Mouse (Mus musculus) embryonic facial prominence, embryonic 10.5 days (tissue): ENCODE measurements at regions not wholly inside any gene's neighbourhood (a gene's known extent, or its start where the extent isn't known, plus 50 kb on each side); places are given as distances from the start of the nearest gene placed in this dataset.

ENCODE experiments used
- DNase-seq: peaks from one replicate; pipeline ENCODE4 v3.0.0-alpha.2; 2017; ENCODE audit warnings: low spot score
- H3K27ac ChIP-seq: fragments of 300-500 bp; sonication (generic); replicated peaks from 2 replicates; pipeline ENCODE4 v1.5.1; 2016; ENCODE audit warnings: mild to moderate bottlenecking
- H3K27me3 ChIP-seq: fragments of 300-500 bp; sonication (generic); replicated peaks from 2 replicates; pipeline ENCODE4 v1.6.1; 2016; ENCODE audit warnings: low read depth, mild to moderate bottlenecking; ENCODE audit not compliant: poor library complexity, severe bottlenecking
- H3K36me3 ChIP-seq: fragments of 300-500 bp; sonication (generic); replicated peaks from 2 replicates; pipeline ENCODE4 v1.6.1; 2016; ENCODE audit warnings: mild to moderate bottlenecking, moderate library complexity
- H3K4me1 ChIP-seq: fragments of 300-500 bp; sonication (generic); 2 replicates; pipeline ENCODE4 v1.6.1; 2016
- H3K4me3 ChIP-seq: fragments of 300-500 bp; sonication (generic); 2 replicates; pipeline ENCODE4 v1.5.1; 2016; ENCODE audit warnings: mild to moderate bottlenecking, moderate library complexity
- H3K9me3 ChIP-seq: fragments of 300-500 bp; sonication (generic); 2 replicates; pipeline ENCODE4 v1.6.1; 2016; ENCODE audit warnings: mild to moderate bottlenecking
- WGBS: fragments of 180-500 bp; shearing (Covaris S2); methylation state at CpG from one replicate; pipeline ENCODE4 v1.1.7; 2016; 5-methylcytosine and 5-hydroxymethylcytosine counted together

DNA sequence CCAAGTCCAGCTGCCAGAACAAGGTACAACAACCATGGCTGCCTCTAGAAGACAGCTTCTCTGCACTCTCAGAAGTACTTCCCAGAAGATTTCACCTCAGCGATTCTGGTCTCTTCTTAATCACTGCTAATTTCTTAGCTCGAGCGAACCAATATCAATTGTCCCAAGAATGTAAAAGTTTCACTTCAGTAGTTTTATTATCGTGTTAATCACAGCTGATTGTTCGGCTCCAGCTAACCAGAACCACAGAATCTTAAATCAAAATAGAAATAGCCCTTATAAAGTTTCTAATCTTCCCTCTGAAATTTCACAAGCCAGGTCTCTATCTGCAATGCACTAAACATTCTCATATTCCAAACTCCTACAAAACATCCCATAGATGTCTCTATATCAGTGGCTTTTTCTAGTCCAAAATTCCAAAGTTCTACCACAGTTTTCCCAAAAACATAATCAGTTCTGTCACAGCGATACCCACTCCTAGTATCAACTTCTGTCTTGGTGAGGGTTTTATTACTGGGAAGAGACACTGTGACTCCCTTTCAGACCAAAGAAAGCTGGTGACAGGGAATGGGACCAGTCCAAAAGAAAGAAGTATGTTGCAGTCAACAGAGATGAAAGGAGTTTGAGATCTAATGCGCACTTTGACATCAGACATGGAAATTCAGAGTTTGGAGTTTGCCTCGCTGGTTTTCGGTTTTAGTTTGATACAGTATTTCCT is 130.2 kb downstream of the Gm10283 start:
- no peaks in the 10 kb centered on the region for H3K36me3 ChIP-seq
- H3K9me3 ChIP-seq, result no peaks in the 10 kb centered on the region
- no peak for DNase-seq
- H3K4me1 ChIP-seq, result no peaks in the 10 kb centered on the region
- WGBS, result 94% methylated on average over 9 of the region's 9 CpGs
- H3K27ac ChIP-seq, result no peak overlapping the region
- no peaks in the 10 kb centered on the region for H3K27me3 ChIP-seq
- no peak overlapping the region for H3K4me3 ChIP-seq

DNA sequence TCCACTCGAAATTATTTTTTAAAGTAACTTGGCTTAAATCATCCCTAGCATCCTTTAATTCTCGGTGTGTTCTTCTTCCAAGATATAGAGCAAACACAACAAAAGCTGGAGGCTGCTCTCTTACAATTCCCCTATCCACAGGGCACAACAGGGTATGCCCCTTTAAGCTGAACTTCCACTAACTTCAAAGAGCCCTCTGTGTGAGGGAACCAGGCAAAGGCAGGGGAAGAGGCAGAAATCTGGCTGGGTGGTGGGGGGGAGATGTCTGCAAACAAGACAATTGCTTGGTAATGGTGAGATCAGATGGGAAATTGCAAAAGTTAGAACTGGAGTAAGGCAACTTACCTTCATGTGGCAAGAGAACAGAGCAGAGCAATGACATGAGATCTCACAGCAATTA is 154.7 kb downstream of the Gm10283 start:
- no peaks in the 10 kb centered on the region for H3K27me3 ChIP-seq
- no peak overlapping the region for H3K27ac ChIP-seq
- no peaks in the 10 kb centered on the region for H3K36me3 ChIP-seq
- H3K4me3 ChIP-seq, result no peak overlapping the region
- H3K4me1 ChIP-seq, result peaks cover 3% of the 10 kb centered on the region; the same call in 1 of the 2 replicates
- peak; percentile 13 for DNase-seq
- WGBS, result 51% methylated on average over 2 of the region's 2 CpGs
- H3K9me3 ChIP-seq, result no peaks in the 10 kb centered on the region

DNA sequence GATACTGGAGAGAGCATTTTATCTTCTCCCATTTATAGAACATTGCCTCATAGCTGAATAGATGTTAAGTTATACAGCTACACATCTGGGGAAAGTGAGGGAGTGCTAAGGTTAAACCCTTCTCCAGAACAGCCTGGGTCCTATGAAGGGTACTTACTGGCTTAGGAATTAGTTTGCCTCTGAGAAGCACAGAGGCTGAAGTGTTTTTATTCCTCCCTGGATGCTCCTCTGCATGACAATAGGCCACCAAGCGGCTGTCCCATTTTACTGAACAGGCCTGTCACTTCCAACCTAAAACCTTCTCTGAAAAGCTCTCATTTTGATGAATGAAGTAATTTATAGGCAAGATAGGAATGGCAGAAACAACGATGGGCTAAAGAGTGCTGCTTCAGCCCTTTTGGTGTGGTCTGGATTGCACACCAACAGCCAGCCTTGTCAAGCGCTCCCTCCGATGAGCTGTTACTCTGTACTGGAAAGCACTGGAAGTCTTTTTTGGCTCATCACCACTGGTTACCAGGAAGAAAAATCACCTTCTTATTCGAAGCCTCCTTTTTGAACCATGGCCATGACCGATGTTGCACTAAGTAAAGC is 157.1 kb downstream of the Gm10283 start:
- no peaks in the 10 kb centered on the region for H3K9me3 ChIP-seq
- H3K4me1 ChIP-seq, result peaks cover 3% of the 10 kb centered on the region; the same call in 1 of the 2 replicates
- no peaks in the 10 kb centered on the region for H3K36me3 ChIP-seq
- H3K27ac ChIP-seq, result no peak overlapping the region
- H3K27me3 ChIP-seq, result no peaks in the 10 kb centered on the region
- DNase-seq, result no peak
- no peak overlapping the region for H3K4me3 ChIP-seq
- WGBS, result 59% methylated on average over 6 of the region's 6 CpGs

DNA sequence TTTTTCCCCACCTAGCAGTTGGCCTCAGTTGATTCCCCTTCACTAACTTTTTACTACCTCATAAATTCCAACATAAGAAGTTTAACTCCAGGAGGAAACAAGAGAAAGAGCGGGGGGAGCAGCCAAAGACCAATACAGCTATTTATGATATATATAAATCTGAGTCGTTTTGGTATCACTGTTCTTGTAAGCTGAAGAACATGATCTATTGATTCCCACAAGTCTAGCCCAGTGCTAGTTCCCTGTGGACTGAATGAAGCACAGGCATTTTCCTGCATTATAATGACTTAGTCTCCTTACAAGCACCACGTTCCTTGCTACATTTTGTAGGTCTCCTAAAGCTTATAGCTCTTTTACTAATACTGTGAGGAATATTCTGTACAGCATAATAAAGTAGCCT is 187.5 kb downstream of the Gm10283 start:
- Histone ChIP-seq H3K9me3 (no peaks in the 10 kb centered on the region), H3K4me1 (no peaks in the 10 kb centered on the region), H3K27ac (no peak overlapping the region), H3K4me3 (no peak overlapping the region), H3K27me3 (no peaks in the 10 kb centered on the region), H3K36me3 (no peaks in the 10 kb centered on the region)
- WGBS, result 76% methylated on average over 3 of the region's 3 CpGs
- no peak for DNase-seq

DNA sequence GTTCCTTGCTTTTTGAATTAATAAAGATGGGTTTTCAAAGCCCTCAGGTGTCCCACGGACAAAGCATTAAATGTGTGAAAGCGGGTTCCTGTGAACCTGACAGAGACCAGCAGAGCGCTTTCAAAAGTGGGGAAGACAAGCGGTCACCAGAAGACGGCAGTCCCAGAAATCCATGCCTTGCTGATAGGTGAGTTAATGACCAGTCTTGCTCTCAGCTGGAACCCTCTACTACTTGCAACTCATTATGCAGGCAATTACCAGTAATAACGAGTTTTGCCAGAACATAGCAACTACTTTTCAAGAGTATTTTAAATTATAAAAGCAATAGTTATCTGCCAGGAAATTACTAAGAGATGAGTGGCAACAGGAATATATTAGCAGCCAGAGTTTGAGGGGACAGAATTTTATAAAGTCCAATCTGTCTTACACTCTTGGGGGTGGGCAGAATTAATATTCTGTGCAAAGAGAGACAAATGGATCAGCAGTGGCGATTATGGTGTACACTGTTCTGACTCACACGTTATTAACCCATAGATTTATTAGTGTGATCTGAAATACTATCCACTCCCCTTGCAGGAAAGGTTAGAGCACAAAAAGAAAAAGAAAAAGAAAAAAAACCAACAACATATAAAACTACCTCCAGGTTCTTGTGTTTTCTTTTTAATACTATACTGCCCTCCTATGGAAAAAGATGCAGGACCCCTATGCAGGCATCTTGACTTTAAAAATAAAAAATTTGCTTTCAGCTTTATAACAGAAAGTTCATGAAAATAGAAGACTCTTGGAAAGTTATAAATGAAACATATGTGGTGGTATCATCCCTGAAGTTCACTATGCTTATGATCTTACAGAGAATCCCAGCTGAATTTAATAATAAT is 188.8 kb downstream of the Gm10283 start:
- Histone ChIP-seq H3K4me1 (no peaks in the 10 kb centered on the region), H3K4me3 (no peak overlapping the region), H3K27ac (no peak overlapping the region), H3K27me3 (no peaks in the 10 kb centered on the region), H3K9me3 (no peaks in the 10 kb centered on the region), H3K36me3 (no peaks in the 10 kb centered on the region)
- 71% methylated on average over 8 of the region's 8 CpGs for WGBS
- DNase-seq, result no peak

DNA sequence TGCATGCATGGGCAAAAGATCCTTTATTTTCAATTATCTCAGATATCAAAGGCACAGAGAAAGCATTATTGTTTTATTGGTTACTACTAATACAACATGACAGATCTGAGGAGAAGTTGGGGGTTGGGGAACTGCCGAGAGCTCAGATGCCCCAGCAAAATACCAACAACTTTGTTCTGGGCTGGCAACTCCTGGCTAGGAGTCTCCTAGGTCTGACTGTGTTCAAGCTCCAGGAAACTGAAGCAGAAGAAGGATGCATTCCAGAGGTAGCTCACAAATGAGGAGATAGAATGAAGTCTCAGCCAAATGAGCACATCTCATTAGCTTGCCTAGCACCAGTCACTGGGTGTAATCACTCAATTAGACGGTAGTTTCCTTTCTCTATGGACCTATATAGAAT is 192.9 kb downstream of the Gm10283 start:
- DNase-seq, result no peak
- Histone ChIP-seq H3K36me3 (no peaks in the 10 kb centered on the region), H3K27me3 (no peaks in the 10 kb centered on the region), H3K9me3 (no peaks in the 10 kb centered on the region), H3K4me3 (no peak overlapping the region), H3K4me1 (no peaks in the 10 kb centered on the region), H3K27ac (no peak overlapping the region)
- 74% methylated on average over 2 of the region's 2 CpGs for WGBS

DNA sequence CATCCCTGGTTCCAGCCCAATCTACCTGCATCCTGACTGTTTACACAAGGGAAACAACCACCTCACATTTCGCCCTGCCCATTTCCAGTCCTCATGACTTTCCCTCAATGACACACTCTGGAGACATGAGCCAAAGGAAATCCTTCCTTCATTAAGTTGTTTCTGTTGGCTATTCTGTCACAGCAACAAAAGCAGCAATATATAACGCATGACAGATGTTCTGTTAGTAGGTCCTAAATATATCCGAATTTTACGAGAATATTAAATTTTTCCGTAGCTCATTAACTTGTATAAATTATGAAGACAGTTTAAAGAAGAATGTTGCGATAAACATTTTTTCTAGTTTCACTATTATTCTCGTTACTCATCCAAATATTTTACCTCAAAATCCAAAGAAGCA is 201.7 kb downstream of the Gm10283 start:
- no peaks in the 10 kb centered on the region for H3K36me3 ChIP-seq
- H3K4me1 ChIP-seq, result no peaks in the 10 kb centered on the region
- H3K9me3 ChIP-seq, result no peaks in the 10 kb centered on the region
- H3K4me3 ChIP-seq, result no peak overlapping the region
- WGBS, result 86% methylated on average over 7 of the region's 7 CpGs
- H3K27ac ChIP-seq, result no peak overlapping the region
- no peak for DNase-seq
- H3K27me3 ChIP-seq, result no peaks in the 10 kb centered on the region

DNA sequence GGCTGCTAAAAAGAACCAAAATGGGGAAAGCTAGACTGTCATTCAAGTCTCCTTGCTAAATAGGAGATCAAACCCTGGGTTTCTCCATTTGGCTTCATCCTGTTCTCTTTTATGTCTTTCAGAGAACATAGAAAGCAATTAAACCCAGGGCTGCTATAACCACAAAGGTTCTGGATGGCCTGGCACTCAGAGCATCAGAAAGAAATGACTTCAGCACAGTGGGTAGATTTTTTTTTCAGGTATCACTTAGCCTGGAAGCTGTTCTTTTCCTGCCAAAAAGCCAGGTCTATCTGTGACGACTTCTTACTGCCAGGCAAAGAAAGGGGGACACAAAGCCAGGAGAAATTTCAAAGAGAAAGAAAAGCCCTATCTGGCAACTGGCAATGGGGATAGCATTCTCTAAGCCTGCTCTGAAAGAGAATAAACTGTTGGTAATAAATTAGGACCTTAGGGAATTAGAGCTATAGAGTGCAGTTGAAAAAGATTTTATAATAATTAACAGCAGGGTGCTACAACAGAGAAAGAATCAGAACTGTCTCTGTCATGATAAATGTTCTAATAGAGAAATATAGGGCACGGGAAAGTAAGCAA is 225.7 kb downstream of the Gm10283 start:
- Histone ChIP-seq H3K4me1 (no peaks in the 10 kb centered on the region), H3K4me3 (no peak overlapping the region), H3K36me3 (no peaks in the 10 kb centered on the region), H3K9me3 (no peaks in the 10 kb centered on the region), H3K27me3 (no peaks in the 10 kb centered on the region), H3K27ac (no peak overlapping the region)
- DNase-seq, result no peak
- 60% methylated on average over 2 of the region's 2 CpGs for WGBS

DNA sequence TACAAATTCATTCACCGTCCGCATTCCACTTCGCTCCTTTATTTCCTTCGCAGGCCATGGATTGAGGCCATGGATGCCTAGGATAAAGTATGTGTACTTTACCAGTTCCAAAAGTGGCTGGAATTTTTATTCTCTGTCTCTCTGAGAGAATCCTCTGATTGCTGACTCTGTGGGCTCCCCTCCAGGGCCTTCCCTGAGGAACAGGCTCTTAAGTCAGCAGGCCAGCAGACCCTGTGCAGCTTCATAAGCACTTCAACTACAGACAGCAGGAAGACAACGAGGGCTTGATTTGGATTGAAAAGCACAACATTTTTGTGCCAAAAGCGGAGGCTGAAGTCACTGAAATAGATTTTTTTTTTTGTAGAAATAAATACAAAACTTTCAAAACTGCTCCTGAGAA is 252.7 kb downstream of the Gm10283 start:
- no peaks in the 10 kb centered on the region for H3K27me3 ChIP-seq
- no peak overlapping the region for H3K27ac ChIP-seq
- 80% methylated on average over 6 of the region's 6 CpGs for WGBS
- no peak for DNase-seq
- no peak overlapping the region for H3K4me3 ChIP-seq
- no peaks in the 10 kb centered on the region for H3K4me1 ChIP-seq
- H3K9me3 ChIP-seq, result no peaks in the 10 kb centered on the region
- H3K36me3 ChIP-seq, result no peaks in the 10 kb centered on the region

DNA sequence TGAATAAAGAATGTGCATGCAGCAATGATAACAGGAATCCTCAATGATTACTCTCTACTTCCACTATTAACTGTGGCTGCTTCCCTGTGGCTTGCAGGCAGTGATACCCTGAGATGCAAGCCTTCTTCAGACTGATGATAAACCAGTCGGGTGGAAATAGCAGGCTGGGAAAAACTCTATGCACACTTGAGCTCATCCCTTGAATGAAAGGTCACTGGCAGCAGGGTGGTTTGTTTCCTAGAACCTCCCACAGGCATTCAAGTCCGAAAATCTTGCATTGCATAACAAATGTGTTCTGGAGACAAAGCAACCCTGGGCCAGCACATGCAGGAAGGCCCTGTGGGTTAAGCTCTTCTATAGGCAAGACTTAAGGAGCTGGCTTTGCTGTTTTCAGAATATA is 253.3 kb downstream of the Gm10283 start:
- no peaks in the 10 kb centered on the region for H3K27me3 ChIP-seq
- no peak for DNase-seq
- no peak overlapping the region for H3K4me3 ChIP-seq
- H3K27ac ChIP-seq, result no peak overlapping the region
- H3K9me3 ChIP-seq, result no peaks in the 10 kb centered on the region
- no peaks in the 10 kb centered on the region for H3K4me1 ChIP-seq
- 30% methylated on average over 2 of the region's 2 CpGs for WGBS
- H3K36me3 ChIP-seq, result no peaks in the 10 kb centered on the region

DNA sequence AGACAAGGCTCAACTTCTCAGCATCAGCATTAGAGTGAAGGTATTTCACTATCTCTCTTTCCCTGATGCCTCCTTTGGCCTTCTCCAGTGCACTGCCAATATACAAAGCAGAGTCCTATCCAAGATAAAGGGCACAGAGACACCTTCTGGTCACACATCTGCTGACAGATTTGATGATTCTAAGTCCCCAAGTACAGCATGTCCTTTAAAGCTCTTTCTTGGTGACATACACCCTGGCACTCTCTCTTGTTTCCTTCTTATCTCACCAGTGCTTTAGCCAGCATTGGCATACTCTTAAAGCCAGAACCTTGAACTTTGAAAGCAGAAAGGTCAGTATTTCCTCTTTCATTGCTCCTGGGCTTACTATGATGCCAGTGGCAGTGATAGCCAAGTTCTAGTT is 255.4 kb downstream of the Gm10283 start:
- H3K36me3 ChIP-seq, result no peaks in the 10 kb centered on the region
- no peak for DNase-seq
- no peaks in the 10 kb centered on the region for H3K4me1 ChIP-seq
- H3K27me3 ChIP-seq, result no peaks in the 10 kb centered on the region
- no peak overlapping the region for H3K4me3 ChIP-seq
- no peaks in the 10 kb centered on the region for H3K9me3 ChIP-seq
- no peak overlapping the region for H3K27ac ChIP-seq

DNA sequence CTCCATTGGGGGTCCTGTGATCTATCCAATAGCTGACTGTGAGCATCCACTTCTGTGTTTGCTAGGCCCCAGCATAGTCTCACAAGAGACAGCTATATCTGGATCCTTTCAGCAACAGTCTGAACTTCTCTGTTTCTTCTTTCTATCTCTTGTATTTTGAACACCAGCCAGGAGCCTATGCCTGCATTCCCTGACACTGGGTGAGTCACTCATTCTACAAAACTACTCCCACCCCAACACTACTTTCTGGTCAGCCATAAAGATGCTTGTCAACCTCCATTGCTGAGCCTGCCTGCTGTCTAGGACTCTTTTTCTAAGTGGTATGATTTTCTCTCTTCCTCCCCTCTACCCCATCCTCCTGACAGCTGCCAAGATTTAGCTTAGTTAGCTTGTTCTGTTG is 261.6 kb downstream of the Gm10283 start:
- Histone ChIP-seq H3K4me3 (no peak overlapping the region), H3K4me1 (no peaks in the 10 kb centered on the region), H3K27ac (no peak overlapping the region), H3K27me3 (no peaks in the 10 kb centered on the region), H3K36me3 (no peaks in the 10 kb centered on the region), H3K9me3 (no peaks in the 10 kb centered on the region)
- no peak for DNase-seq
